Mouse (Mus musculus): ENCODE results near the gene Ftl1.

Gene Ftl1

DNA sequence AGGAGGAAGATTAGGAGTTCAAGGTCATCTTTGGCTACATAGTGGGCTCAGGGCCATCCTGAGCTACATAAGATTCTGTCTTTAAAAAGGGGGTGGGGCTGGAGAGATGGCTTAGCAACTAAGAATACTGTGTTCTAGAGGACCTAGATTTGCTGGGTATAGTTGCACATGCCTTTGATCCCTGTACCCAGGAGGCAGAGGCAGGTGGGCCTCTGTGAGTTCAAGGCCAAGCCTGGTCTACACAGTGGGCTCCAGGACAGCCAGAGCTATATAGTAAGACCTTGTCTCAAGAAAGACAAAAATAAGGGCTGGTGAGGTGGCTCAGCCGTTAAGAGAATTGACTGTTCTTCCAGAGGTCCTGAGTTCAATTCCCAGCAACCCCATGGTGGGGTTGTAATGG, 9.7 kb downstream of the Ftl1 start:
- DNase-seq: no peak

DNA sequence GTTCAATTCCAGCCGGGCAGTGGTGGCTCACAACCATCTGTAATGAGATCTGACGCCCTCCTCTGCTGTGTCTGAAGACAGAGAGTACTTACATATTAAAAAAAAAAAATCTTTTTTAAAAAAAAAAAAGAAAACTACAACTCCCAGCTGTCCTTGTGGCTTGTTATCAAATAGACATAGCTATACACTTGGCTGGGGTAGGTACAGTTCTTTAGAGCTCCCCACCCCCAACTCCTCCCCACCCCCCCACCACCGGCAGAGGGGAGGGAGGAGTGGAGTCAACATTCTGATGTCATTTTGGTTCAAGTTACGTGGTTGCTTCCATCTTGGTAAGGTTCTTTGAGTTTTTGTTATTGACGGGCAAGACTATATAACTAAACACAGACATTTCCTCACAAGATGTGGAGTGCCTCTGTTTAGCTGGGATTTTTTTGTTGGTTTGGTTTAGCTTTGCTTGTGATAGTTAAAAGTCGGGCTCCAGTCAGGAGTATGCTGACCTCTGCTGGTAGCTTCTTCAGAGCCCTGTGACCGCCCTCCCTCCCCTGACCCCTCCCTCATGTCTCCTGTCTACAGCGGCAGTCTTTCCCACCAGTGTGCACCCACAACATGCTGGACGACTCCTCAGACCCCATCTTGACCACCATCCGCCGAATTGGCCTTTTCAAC, 12.2 kb downstream of the Ftl1 start:
- DNase-seq: peak; percentile 57

DNA sequence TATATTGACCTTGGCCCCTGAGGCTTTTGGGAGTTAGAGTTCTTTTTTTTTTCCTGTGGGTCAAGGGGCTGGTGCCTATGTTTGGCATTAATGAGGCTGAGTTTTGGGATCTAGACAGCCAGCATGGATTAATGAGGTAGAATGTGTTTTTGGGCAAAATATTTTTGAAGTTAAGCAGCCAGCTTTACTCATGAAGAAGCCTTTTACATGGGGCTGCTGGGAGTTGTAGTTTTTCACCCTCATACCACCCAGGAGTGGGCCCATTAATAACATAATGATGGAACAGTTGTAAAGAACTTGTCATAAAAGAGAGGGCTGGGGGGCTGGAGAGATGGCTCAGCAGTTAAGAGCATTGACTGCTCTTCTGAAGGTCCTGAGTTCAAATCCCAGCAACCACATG, 13.1 kb downstream of the Ftl1 start:
- no peak for DNase-seq

DNA sequence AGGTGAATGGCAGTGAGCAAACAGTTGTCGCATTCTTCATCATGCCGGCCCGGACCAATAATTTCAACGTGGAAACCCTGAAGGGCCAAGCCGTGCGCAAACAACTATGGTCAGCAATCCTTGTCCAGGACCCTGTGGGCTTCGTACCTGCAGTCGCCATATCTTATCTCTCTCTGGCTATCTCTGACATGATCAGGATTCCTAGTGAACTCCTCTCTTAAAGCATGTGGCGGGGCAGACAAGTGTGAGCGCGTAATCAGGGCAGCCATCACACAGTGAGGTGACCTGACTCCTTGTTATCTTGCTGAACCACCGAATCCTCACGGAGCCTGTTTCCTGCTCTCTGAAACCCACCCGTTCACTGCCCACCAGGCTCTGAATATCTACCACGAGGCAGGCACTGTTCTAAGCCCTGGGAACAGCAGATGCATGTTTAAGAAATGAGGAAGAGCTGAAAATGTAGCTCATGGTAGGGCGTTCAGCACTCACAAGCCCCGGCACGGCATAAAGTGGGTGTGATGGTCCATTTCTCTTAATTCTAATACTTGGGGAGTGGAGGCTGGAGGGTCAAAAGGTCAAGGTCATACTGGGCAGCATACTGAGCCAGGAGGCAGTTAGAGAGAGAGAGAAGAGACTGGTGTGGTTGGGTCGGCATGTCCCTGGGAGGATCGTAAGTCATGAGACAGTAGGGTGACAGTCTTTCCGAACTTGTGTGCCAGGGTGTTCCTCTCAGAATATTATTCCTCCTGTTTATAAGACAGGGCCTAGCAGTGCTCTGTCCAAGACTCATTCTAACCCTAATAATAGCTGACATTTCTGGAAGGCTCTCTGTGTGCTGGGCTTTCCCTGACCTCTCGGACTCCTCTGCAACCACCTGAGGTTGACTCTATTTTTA, 15.9 kb downstream of the Ftl1 start:
- DNase-seq: no peak

DNA sequence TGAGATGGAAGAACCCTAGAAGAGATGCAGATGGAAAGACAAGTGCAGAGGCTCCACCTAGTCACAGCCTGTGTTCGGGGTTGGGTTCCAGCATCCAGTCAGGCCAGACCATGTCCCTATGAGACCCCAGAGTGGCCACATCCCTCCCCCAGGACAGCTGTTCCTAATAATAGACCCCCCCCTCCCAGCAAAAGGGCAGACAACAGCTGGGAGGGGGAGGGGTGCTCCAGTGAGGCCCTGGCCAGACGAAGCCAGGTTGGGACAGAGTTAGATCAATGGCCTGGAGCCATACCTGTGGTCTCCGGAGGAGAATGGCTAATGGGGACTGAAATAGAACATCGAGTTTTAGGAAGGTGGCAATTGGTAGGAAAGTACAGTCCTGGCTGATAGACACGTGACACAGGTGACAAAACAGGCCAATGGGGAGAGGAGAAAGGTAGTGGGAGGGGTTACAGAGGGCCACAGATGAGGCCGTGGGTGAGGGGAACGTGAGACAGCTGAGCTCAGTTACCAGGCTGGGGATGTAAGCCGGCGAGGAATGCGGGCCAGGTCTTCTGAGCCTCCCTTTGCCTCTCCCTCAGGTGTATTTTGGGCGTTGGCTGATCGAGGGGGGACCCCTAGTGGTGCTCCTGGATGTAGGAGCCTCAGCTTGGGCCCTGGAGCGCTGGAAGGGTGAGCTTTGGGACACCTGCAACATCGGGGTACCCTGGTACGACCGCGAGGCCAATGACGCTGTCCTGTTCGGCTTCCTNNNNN, 22.0 kb downstream of the Ftl1 start, which contains the start of gene Ruvbl2:
Ruvbl2 (minus strand) TSS at position 576 of the 756 bp plus-strand sequence.
- DNase-seq: peak; percentile 56

DNA sequence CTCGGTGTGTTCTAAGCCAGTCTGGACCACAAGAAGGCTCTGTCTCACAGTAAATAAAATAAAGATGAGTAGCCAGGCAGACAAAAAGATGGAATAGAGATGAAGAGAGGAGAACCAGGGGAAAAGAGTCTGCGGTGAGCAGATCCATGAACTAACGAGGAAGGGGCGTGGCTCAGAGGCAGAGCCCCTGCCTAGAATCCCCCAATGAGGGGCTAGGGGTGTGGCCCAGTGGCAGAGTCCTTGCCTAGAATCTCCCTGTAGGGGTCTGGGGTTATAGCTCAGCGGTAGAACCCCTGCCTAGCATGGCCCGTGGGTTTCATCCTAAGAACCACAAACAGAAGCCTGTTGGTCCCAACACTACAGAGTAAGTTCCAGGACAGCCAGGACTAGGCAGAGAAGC, 22.6 kb downstream of the Ftl1 start:
- no peak for DNase-seq

DNA sequence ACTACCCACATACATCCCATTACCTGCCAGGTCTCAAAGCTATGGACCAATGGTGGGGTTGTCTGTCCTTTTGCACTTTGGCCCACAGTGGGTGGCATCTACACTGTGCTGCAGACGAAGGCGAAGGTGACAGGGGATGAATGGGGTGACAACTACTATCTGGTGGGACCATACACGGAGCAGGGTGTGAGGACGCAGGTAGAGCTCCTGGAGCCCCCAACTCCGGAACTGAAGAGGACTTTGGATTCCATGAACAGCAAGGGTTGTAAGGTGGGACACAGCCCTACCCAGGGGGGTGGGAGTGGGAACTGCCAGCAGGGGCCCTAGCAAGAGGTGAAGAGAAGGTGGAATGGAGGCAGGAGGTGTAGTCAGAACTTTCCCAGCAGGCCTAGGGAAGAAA, 23.2 kb downstream of the Ftl1 start:
- no peak for DNase-seq

DNA sequence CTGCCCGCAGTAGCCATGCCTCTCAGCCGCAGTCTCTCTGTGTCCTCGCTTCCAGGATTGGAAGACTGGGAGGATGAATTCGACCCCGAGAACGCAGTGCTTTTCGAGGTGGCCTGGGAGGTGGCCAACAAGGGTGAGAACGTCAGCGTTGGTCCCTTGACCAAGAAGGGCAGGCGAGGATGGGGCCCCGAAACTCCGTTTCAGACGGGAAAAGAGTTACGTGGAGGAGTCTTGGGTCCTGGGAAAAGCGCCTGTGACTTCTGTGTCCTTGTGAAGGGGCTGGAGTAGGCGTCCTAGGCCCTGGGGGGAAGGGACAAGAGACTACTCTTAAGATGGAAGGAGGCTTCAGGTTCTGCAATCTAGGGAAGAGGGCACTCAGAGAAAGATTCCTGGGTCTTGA, 24.6 kb downstream of the Ftl1 start:
- peak; percentile 54 for DNase-seq

DNA sequence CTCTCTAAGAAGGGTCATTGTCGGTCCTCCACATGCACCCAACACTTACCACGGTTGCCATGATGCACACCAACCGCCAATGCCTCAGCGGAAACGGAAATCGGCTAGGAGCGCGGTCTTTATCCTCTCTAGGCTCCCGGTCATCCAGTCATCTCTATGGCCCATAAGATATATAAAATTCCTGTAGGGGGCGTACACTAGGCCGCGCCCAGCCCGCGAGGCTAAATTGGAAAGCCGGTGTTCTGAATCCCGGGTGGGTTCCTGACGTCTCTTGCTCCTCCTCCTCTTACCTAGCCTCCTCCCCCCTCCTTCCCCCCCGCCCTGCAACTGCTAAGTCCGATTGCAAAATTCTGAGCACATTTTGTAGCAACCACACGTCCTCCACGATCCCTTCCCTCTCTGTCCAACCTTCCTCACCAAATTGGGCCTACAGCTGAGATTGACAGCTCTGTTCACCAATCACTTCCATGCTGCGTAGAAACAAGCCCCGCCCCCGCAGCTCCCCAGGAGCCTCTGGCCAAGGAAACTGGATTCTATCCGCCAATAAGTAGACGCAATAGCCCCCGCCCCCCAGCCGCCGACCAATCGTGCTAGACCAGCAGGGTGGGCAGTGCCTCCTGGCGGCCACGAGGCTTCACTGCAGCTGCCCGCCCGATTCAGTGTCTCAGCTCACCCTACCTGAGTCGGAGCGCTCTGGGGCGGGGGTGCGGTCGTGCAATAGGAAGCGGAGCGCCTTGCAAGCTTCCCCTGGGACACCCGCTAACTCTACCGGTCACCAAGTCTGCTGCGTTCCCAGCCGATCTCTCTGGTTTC, 25.3 kb downstream of the Ftl1 start, which contains the start of gene Gys1:
Gys1 (plus strand) TSS at position 642 of the 813 bp plus-strand sequence.
- peak; percentile 100 for DNase-seq

DNA sequence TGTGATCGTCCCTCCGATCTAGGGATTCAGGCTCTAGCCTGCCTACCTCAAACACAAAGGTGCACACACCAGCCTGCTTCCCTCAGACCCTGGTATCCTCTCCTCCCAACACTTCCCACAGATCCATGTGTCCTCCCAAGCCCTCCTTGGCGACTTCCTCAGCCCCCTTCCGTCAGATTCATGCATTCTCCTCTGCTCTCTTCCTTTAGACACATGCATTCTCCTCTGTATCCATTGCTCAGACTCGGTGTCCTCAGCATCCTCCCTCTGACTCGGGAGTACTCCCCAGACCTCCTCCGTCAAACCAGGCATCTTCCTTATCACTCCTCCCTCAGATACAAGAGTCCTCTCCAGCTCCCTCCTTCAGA, 25.9 kb downstream of the Ftl1 start:
- no peak for DNase-seq

DNA sequence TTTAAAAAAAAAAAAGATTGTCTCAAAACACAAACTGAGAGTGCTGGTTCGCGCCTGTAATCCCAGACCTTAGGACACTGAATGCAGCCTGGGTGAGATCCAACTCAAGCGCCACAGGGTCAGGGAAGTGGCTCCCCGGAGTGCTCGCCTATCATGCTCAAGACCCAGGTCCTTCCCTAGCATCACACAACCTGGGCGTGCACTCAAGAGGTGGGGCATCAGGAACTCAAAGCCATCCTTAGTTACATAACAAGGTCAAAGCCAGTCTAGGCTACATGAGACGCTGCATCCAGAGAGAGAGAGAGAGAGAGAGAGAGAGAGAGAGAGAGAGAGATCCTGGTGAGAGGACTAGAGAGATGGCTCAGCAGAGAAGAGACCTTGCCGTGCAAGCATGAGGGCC, 33.1 kb downstream of the Ftl1 start:
- no peak for DNase-seq

DNA sequence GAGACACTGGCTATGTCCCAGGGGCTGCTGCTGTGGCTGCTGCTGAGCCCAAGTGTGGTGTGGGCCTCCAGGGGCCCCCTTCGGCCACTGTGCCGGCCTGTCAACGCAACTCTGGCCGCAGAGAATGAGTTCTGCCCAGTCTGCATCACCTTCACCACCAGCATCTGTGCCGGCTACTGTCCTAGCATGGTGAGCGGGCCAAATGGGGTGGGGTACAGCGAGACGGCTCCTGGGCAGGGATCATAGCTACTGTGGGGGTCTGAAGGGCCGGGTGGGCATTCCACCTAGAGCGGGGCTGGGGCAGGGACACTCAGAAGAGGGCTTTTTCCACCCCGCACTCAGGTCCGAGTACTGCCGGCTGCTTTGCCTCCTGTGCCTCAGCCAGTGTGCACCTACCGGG, 38.5 kb downstream of the Ftl1 start:
- no peak for DNase-seq

DNA sequence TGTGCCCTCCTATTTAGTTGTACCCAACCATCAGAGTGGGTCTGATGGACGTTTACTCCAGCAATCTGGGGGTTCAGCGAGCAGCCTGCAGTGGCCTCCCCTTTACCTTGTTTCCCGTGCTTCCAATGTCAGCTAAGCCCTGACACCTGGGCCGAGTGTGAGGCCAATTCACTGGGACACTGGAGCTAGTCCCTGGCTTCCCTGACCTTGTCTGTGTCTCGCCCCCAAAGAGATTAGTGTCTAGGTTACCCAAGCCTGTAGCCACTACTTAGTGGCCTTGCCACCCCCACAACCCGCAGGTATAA, 39.1 kb downstream of the Ftl1 start, which contains the start of gene Lhb:
Lhb (plus strand) TSS at position 206 of the 305 bp plus-strand sequence.
- DNase-seq: no peak

DNA sequence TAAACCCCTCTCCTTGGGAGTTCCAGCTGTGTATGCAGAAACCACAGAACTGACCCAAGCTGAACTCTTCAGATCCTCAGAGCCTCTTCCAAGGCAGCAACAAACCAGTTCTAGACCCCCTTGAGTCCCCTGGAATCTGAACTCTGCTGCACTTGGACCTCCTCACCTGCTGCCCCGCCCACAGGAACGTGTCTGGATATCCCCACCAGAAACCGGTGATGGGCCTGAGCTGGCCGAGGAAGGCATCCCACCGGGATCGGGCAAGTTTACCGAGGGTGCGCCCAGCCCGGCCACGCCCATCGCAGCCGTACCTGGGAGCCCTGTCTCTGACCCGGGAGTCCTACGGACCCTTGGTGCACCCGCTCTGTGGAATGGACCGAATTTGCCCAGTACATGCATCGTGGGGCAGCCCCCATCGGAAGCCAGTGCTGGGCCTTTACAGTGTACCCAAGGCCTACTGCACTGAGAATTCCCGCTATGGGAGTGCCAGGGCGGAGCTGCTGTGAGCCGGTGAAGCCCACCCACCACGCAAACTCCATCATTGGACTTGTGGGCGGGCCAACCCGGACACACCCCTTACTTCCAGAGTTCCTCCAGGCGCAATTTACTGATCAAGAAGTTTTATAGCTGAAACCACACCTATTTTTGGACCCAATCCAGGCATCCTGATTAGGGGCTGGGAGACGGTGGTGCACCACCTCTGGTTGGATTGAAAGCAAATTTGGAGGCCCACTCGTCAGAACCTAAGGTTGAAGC, 39.6 kb downstream of the Ftl1 start:
- peak; percentile 46 for DNase-seq

DNA sequence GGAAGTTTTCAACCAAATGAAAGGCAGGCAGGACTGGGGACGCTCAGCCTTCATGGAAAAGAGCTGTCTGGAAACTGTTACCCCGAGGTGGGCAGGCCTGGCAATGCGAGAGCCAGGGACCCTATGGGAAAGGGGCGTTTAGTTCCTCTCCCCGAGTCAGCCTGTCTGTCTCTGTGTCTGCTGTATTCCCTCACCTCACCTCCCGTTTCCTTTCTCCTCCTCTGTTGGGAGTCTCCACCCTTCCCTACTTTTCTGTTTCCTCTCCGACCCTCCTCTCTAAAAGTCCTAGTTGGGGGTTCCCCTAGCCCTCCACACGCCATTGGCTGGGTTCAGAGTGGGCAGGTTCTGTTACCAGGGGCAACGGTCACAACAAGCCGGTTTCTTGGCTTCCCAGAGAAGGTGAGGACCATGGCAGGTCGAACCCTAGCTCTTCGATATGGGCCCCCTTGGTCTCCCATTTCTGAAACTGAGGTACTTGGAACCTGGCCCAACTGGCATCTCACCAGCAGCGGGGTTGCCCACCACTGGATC, 41.7 kb downstream of the Ftl1 start:
- peak; percentile 32 for DNase-seq

DNA sequence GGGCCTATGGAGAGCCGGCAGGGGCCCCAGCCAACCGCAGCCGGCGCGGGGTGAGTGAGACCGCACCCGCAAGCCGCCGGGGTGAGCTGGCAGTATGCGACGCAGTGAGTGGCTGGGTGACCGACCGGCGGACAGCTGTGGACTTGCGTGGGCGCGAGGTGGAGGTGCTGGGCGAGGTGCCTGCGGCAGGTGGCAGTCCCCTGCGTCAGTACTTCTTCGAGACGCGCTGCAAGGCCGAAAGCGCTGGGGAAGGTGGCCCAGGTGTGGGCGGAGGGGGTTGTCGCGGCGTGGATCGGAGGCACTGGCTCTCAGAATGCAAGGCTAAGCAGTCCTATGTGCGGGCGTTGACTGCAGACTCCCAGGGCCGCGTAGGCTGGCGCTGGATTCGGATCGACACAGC, 44.0 kb downstream of the Ftl1 start:
- DNase-seq: no peak

DNA sequence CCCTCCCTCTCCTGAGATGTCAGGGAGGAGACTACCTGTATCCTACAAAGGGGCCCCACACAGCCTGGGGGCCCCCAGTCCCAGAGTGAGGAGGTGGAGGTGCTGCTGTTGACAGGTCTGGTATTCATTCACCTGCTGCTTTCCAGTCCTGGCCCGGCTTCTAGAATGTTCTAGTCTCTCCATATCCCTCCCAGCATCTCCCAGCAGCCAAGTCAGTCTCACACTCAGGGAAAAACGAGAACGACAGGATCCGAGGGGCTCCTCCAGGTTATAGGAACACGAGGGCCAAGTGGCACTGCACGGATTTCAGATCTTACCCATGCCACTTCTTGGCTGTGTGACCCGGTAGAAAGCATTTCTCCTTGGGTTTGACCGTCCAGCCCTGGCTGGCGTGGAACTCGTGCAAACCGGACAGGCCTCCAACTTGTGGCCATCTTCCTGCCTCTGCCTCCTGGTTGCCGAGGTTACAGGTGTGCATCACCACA, 44.9 kb downstream of the Ftl1 start:
- DNase-seq: no peak

DNA sequence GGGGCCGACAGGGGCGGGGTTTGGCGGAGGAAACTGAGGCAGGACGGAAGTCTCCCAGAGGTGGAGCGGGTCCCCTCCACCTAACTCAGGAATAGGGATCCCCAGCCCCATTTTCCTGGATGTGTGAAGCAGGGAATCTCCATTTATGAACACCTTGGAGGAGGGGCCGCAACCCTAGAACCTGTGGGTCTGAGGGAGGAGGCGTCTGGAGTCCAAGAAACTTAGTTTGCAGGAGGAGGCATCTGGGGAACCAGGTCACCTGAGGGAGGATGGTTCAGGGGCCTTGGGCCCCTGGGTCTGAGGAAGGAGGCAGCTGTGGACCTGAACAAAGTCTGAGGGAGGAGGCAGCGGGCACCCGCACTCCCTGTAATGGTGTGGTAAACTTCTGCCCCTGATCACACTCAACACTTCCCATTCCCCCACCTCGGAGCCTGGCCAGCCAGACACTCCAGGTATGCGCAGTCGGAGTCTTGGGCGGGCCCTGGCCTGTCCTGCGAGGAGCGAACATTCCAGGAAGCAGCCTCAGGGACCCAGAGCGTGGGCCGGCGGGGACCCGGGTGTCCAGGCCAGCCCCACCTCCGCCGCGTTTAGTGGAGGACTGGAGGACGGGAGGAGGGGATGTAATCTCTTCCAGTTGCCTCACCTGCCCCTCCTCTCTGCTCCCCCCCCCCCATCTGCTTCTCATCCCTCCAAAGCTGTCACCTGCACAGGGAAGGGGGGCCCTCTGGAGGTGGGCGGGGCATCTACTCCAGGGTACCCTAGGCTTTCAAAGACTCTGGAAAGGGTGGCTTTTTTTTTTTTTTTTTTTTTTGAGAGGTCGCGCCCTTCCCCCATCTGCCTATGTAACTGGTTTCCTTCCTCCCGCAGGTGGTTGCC, 45.6 kb downstream of the Ftl1 start:
- DNase-seq: peak; percentile 56

DNA sequence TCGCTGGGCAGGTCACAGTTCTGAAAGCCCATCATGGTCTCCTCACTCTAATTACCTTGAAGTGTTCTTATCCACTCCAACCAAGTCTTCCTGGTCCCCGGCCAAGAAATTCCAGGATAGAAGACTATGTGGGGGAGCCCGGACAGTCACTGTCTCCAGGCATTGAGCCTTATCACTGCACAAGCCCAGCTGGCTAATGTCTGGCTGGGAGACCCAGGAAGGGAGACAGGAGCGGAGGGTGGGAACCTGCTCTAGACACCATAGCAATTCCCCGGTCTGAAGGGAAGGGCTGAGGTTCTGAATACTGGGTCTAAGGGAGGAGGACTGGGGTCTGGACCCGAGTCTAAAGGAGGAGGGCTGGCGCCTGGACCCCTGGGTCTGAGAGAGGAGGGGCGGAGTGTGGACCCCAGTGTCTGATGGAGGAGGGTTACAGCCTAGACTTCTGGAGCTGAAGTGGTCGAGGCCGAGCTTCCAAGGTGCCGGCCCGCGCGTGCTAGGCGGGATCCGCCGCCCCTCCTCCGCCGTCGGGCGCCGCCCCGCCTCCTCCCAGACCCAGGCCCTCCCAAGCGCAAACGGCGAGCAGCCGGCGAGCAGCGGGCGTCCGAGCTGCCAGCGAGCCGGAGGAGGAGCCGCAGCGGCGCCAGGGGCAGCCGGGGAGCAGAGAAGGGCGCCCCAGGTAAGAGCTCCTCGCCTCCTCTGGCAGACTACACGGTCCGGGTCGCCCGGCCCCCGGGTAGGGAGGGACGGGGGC, 46.4 kb downstream of the Ftl1 start, which contains the start of gene Ntf5:
Ntf5 (plus strand) TSS at position 583 of the 751 bp plus-strand sequence.
- DNase-seq: peak; percentile 40

DNA sequence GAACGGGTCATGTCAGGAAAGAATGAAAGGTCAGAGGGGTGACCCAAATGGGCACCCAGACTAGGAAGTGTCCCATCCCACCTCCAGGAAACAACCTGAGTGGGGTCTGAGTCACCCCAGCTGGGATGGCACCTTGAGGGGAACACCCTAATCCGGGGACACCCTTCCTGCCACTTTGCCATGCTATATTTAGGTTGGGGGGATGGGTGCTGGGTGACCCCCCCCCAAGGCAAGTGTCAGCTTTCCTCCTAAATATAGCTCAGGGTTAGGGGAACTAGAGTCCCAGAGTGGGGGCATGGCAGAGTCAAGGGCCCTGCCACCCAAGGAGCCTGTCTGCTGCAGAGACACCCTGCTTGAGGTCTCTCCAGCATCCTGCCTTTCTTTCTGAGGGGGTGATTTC, 47.3 kb downstream of the Ftl1 start:
- DNase-seq: no peak

Data from lung, postnatal 36 days (tissue).